Mouse (Mus musculus) cerebellum, adult 11-12 months (tissue): Measurements from ENCODE around the gene Ypel4.
"Not testable (repeated sequence)": the region's sequence is repeated elsewhere in the genome, so short reads cannot be mapped to it uniquely, and the experiment has no call there.

Source experiments
- DNase-seq: peaks from one replicate; pipeline ENCODE4 v3.0.0; 2022

Gene Ypel4

GRCm38 (mm10) chr2:84728191-84728590, 5.7 kb upstream of the Ypel4 start:
- not testable (repeated sequence) for DNase-seq

GRCm38 (mm10) chr2:84731206-84731605, 2.7 kb upstream of the Ypel4 start:
- DNase-seq = no peak

DNA sequence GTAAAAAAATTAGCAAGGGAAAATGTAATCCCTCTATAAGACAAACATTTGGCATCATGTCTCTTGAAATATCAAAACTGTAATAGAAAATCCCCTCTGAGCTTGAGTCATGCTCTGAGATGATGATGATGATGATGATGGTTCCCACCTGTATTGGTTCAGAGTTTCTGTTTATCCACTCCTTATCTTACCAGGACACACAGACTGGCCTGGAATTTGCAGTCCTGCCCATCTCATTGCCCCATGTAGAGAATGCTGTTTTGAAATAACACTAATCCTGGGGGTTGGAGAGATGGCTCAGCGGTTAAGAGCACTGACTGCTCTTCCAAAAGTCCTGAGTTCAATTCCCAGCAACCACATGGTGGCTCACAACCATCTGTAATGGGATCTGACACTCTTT, 1.5 kb upstream of the Ypel4 start:
- no peak for DNase-seq

- peak; percentile 67 for DNase-seq
Observed at GRCm38 (mm10) chr2:84734351-84734864, 550 bp downstream of the Ypel4 start.

DNA sequence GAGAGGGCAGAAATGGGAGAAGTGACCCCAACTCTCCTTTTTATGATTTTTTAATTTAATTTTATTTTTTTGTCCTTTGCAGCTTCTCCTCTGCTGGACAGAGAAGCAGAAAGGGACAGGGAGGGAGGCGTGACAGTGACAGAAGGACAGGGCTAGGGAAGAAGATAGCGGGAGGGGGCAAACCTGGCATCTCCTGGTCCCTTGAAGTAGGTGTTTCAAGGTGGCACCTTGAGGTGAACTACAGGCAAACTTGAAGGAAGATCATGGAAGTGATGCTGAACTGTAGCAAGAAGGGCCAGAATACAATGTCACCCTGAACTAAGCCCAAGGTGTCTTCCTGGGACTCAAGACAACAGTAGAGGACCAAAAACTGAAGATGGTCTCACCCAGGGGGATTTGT, 1.1 kb downstream of the Ypel4 start:
- DNase-seq = peak; percentile 45

GRCm38 (mm10) chr2:84735346-84735920, 1.6 kb downstream of the Ypel4 start:
- no peak for DNase-seq

GRCm38 (mm10) chr2:84736312-84737161, 2.7 kb downstream of the Ypel4 start:
- DNase-seq = peak; percentile 61

GRCm38 (mm10) chr2:84737451-84737925, 3.6 kb downstream of the Ypel4 start:
- DNase-seq = peak; percentile 49

DNA sequence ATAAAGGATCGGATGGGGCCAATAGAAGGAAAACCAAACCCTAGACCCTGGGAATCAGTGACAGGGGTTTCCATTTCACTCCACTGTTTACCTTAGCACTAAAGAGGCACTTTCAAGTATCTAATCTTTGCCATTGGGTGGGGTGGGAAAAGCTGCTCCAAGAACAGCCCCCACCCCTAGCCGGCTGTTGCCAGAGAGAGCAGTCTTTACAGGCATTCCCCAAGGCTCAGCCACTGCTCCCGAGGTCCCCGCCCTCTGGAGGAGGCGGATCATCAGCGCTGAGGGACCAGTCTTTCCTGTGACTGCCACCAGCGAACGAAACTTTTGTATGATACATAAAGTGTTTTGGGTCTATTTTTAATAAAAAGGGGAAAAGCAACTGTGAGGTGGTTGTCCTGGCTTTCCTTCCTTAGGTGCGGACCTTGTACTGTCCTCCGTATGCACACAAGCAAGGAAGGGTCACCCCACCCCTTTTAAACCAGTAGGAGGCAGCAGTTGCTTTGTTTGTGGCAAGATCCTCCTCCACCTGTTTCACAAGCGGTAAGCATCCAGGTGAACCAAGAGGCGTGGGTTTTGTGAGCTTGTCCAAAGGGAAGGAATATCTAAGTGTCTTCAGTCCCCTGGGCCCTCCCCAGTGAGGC, 4.5 kb downstream of the Ypel4 start:
- peak; percentile 39 for DNase-seq

DNA sequence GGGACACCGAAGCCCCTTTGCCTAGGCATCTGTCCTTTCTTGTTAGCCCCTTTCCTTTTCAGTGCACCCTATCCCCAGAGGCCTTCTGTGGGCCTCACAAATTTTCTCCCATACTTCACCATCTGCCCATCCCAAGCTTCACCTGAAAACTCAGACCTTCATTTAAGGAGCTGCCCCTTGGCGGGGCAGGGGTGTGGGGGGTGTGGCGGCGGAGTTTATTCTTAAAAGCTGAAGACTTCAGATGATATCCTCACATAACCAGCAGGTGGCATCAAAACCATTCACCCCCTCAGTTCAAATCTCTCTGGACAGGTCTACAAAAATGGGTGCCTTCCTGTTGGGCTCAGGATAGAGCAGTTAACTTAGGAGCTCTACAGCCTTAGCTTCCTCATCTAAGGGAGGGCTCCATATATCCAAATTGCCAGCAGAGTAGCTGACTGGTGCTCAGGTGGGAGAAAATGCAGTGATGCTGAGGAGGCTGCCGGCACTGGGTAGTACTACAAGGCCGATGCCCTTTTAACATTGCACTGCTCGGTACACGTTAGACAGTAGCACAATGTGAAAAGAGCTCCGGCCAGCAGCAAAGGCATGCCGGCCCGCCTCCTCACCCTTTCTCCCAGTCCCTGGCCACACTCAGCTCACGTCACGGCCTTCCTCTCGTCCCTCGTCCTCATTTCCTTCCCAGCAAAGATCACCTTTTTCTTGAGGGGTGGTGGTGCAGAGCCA, 6.9 kb downstream of the Ypel4 start:
- no peak for DNase-seq

GRCm38 (mm10) chr2:84741841-84742450, 8.1 kb downstream of the Ypel4 start:
- peak; percentile 37 for DNase-seq

- DNase-seq = peak; percentile 60
Observed at GRCm38 (mm10) chr2:84742451-84743283, 8.8 kb downstream of the Ypel4 start.

DNA sequence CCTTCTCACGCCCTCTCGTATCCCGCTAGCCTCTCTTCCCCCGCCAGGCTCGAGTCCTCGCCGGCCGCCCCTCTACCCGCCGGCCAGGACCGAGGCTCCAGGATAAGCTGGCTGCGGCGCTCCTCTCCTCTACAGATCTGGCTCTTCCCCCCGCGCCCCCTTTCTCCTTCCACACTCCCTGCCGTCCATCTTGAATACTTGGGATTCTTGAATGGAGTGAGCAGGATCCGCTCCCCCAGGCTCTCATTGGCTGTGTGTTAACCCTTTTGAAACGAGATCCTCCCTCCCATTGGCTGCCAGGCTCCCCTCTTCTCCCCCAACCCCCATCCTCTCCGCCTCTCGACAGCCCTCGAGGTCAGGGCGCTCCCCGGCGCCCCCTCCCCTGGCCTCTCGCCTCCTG, 9.7 kb downstream of the Ypel4 start, which contains the start of gene Gm19426:
Gene Gm19426 (minus strand): TSS at position 95 of the 400 bp plus-strand sequence.
- peak; percentile 82 for DNase-seq

- no peak for DNase-seq
Observed at GRCm38 (mm10) chr2:84744126-84744525, 10.3 kb downstream of the Ypel4 start.

DNA sequence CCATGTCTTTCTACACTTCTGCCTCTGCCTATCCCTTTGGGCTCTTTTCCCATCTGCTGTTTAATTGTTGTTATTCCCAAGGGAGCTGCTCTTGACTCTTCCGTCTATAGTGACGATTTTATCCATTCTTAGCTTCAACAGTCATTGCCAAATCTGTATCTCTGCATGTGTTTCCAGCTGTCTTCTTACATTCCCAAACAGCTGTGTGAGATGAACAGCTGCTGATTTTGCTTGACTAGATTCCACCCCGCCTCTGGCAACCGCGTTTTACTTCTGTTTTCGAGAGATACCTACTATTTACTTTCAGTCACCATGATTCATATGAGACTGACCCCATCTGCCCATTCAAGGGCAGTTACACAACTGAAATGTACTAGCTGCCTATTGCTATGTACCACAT, 16.3 kb downstream of the Ypel4 start:
- no peak for DNase-seq

- no peak for DNase-seq
Observed at GRCm38 (mm10) chr2:84756245-84756644, 22.4 kb downstream of the Ypel4 start.

GRCm38 (mm10) chr2:84757026-84757682, 23.3 kb downstream of the Ypel4 start:
- DNase-seq = no peak

DNA sequence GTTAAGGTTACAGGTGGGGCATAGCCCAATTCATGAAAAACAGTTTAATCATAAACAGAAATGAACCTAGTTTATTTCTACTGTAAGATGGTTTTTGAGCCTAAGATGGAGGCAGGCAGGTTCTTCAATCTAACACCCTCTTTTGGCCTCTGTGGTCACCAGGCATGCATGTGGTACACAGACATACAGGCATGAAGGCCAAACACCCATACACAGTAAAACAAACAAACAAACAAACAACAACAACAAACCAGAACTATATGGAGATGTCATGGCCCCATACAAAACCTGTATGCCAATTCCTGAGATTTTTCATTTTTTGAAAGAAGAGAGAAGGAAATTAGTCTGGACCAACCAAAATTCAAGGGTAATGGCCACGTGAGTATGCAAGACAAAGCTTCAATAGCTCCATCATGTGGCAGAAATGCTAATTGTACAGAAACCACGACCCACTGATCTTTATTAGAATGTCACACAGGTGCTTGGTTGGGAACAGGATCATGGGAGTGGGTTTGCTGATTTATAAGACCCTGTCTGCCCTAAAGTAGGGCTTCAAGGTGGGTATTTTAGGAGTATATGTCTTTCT, 24.8 kb downstream of the Ypel4 start:
- DNase-seq = peak; percentile 21

GRCm38 (mm10) chr2:84760777-84761176, 26.9 kb downstream of the Ypel4 start:
- DNase-seq = no peak

DNA sequence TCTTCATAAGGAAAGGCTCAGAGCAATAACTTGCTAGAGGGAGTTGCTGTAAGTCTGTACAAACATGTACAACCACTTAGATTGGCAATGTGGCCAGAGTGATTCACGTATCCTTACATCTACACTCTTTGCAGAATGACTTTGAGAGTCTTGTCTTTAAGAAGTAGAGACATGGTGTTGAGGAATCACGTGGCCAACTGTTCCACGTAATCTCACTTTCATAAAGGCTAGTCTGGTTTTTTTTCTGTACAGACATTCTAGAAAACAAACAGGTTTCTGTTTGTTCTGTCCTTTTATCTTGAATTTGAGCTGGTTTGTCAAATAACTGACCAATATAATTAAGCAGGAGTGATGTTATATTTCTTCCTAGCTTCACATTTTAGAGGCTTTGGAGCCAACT, 27.5 kb downstream of the Ypel4 start:
- no peak for DNase-seq
